Mouse (Mus musculus): ENCODE measurements around the gene Hectd1. TPM values are rescaled to one million over a fixed set of nuclear protein-coding genes. Genes with fewer than 3 reads are reported as not detected.

Hectd1 gene
- total RNA-seq, 2 experiments from 2014 or later, result 89.9 to 90.7 TPM

- intact Hi-C loops (cut with DNase I), result no loop called here
Observed at GRCm38 (mm10) chr12:51847953-51848680, 18.8 kb upstream of the Hectd1 start.

GRCm38 (mm10) chr12:51845261-51845660 is 15.9 kb upstream of the Hectd1 start:
- intact Hi-C loops (cut with DNase I), result no loop called here
- DNase-seq (ENCODE audit: extremely low spot score in 1 of 2, low spot score in 2 of 2), result no peak

More at GRCm38 (mm10) chr12:51847953-51848680, 18.8 kb upstream of the Hectd1 start:
- DNase-seq (ENCODE audit: extremely low spot score in 1 of 2, low spot score in 2 of 2), result peak in 1 of 2 experiments; percentile 73

GRCm38 (mm10) chr12:51844771-51845256 is 15.5 kb upstream of the Hectd1 start:
- DNase-seq (ENCODE audit: extremely low spot score in 1 of 2, low spot score in 2 of 2), result peak; percentile 84 to 91
- intact Hi-C loops (cut with DNase I), result no loop called here

- intact Hi-C loops (cut with DNase I), result no loop called here
- DNase-seq (ENCODE audit: extremely low spot score in 1 of 2, low spot score in 2 of 2), result no peak
Observed at GRCm38 (mm10) chr12:51843576-51844520, 14.5 kb upstream of the Hectd1 start.

DNA sequence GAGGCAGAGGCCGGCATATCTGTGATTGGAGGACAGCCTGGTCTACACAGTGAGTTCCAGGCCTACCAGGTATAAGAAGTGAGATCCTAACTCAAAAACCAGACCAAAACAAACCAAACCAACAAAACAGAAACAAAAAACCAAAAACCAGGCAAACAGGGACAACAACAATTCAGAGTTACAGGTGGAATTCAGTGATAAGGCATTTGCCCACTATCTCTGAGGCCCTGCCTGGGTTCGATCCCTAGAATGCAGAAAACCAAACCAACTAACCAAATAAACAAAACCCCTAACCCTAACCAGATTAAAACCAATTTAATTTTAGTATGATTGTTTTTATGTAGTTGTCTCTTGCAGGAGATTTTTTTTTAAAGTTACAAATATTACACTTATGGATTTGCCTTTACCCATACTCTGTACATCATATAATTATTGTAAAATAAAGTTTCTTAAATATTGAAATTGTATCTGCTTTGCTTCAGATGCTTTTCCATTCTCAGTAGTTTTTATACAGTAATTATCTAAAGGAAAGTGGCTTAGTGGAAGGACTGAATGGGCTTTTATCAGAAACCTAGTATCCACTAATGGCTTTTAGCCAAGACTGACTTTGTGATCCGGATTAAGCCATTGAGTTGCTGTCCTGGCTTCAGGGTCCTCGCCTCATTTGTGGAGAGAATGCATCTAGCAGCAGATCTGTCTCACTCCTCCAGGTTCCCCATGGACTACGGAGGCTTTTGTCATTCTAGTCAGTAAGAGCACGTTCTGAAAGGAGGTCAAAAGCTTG is 12.9 kb upstream of the Hectd1 start:
- intact Hi-C loops (cut with DNase I), result no loop called here
- no peak for DNase-seq (ENCODE audit: extremely low spot score in 1 of 2, low spot score in 2 of 2)

- no peak for DNase-seq (ENCODE audit: extremely low spot score in 1 of 2, low spot score in 2 of 2)
- intact Hi-C loops (cut with DNase I), result no loop called here
Observed at GRCm38 (mm10) chr12:51839856-51840255, 10.5 kb upstream of the Hectd1 start.

- no peak for DNase-seq (ENCODE audit: extremely low spot score in 1 of 2, low spot score in 2 of 2)
- intact Hi-C loops (cut with DNase I), result no loop called here
Observed at GRCm38 (mm10) chr12:51835219-51835618, 5.9 kb upstream of the Hectd1 start.

- no peak for DNase-seq (ENCODE audit: extremely low spot score in 1 of 2, low spot score in 2 of 2)
- intact Hi-C loops (cut with DNase I), result no loop called here
Observed at GRCm38 (mm10) chr12:51831931-51832330, 2.6 kb upstream of the Hectd1 start.

DNA sequence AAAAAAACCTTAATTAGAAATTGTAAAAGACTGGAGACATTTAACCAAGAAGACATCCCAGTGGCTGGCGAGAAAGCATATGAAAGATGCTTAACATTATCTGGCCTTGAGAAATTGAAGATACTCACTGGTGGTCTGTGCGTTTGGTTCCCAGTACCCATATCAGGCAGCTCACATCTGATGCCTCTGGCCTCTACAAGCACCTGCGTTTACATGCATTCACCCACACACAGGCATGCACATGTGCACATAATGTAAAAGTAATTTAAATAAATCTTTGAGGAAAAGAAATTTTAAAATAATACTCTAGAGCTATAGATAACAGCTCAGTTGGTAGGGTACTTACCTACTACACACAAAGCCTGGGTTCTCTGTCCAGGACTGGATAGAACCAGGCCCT is 2.0 kb upstream of the Hectd1 start:
- intact Hi-C loops (cut with DNase I), result no loop called here
- DNase-seq (ENCODE audit: extremely low spot score in 1 of 2, low spot score in 2 of 2), result no peak

GRCm38 (mm10) chr12:51830671-51831070 is 1.3 kb upstream of the Hectd1 start:
- intact Hi-C loops (cut with DNase I), result no loop called here
- DNase-seq (ENCODE audit: extremely low spot score in 1 of 2, low spot score in 2 of 2), result no peak

GRCm38 (mm10) chr12:51830077-51830402 is 704 bp upstream of the Hectd1 start:
- intact Hi-C loops (cut with DNase I), result no loop called here
- no peak for DNase-seq (ENCODE audit: extremely low spot score in 1 of 2, low spot score in 2 of 2)

- peak; percentile 15 to 71 for DNase-seq (ENCODE audit: extremely low spot score in 1 of 2, low spot score in 2 of 2)
- intact Hi-C loops (cut with DNase I), result loop anchor here (5.0 kb wide), 1 partner anchor 163 kb away; no protein-coding TSS in a partner anchor
Observed at GRCm38 (mm10) chr12:51828716-51829289, 533 bp downstream of the Hectd1 start.

DNA sequence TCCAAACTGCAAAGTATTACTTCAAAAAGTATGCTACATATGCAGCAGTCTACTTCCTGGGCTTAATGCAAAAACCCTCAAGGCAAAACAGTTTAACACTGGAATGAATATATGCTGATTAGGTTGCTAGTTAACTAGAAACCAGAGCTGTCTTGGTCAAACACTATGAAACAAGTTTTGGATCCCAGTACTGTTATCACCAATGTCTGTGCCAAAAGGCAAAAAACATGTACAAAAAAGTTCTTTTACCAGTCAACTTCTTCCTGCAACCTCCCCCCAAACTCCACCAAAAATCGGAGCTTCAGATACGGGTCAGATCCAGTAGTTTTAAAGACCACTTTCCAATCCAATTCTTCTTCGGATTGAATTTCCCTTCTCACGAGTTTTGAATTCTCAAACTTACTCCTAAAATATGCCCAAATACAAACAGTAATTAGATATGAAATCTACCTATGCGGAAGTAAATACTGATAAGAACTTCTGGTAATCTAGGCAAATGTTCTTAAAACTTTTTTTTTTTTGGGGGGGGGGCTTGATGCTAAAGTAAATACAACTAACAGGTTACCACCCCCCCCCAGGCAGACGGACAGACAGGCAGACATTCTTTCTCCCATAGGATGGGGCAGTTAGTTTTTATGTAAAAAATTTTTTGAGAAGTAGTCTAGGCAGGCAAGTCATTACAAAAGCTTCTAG is 1.2 kb downstream of the Hectd1 start:
- intact Hi-C loops (cut with DNase I), result loop anchor here (5.0 kb wide), 1 partner anchor 164 kb away; no protein-coding TSS in a partner anchor
- DNase-seq (ENCODE audit: extremely low spot score in 1 of 2, low spot score in 2 of 2), result no peak

DNA sequence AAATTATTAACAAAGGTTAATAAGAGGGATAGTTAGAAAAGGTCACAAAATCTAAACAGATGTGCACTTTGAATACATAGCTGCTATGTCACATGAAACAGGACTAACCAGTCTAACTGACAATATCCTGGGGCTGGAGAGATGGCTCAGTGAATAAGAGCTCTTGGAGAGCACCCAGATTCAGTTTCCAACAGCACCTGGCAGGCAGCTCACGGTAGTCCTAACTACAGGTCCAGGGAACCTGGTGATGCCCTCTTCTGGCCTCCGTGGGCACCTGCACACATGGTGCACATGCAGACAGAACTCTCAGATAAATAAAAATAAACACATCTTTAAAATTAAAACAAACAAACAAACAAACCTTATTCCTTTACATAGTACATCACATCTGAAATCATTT is 4.0 kb downstream of the Hectd1 start:
- intact Hi-C loops (cut with DNase I), result loop anchor here (5.0 kb wide), 1 partner anchor 167 kb away; no protein-coding TSS in a partner anchor
- no peak for DNase-seq (ENCODE audit: extremely low spot score in 1 of 2, low spot score in 2 of 2)

DNA sequence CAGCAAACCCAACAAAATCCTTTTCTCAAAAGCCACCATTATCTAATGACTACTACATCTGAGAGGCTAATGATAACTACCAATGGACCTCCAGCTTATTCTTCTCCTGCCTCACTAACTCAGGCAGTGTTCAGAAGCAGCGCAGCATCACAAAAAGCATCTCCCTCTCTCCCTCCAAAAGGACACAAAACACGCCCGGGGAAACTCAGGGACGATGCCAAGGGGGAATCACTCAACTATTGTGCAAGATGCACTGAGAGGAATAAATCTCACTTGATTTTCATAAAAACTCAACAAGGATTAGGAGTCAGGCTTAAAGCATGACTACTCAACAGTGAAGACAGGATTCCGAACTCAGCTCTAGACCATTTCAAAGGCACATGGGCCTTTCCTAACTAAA is 6.0 kb downstream of the Hectd1 start:
- intact Hi-C loops (cut with DNase I), result no loop called here
- no peak for DNase-seq (ENCODE audit: extremely low spot score in 1 of 2, low spot score in 2 of 2)

DNA sequence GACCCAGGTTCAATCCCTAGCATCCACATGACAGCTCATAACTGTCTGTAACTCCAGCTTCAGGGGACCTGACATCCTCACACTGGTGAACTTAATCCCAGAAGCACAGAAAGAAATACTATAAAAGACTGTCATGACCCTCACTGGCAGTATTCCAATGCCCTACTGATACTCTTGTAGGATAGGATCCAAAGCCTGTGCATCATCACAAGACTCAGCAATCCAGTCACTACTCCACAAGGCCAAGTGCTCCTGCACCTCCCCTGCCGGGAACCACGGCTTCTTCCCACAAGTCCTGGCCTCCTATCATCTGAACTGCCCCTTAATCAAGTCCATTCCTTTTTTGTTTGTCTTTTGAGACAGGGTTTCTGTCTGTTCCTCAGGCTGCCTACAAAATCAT is 6.5 kb downstream of the Hectd1 start:
- intact Hi-C loops (cut with DNase I), result no loop called here
- no peak for DNase-seq (ENCODE audit: extremely low spot score in 1 of 2, low spot score in 2 of 2)

DNA sequence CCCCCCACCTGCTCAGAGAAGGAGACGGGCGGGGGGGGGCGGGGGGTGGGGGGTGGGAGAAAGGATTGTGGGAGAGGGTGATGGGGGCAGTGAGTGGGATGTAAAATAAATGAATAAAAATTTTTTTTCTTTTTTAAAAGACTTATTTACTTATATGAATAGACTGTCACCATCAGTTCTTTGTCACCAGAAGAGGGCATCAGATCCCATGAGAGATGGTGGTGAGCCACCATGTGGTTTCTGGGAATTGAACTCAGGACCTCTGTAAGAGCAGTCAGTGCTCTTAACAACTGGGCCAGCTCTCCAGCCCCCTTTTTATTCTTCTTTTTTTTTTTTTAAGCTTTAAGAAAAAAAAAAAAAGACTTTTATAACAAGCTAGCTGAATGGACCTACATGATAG is 7.1 kb downstream of the Hectd1 start:
- no peak for DNase-seq (ENCODE audit: extremely low spot score in 1 of 2, low spot score in 2 of 2)
- intact Hi-C loops (cut with DNase I), result no loop called here

DNA sequence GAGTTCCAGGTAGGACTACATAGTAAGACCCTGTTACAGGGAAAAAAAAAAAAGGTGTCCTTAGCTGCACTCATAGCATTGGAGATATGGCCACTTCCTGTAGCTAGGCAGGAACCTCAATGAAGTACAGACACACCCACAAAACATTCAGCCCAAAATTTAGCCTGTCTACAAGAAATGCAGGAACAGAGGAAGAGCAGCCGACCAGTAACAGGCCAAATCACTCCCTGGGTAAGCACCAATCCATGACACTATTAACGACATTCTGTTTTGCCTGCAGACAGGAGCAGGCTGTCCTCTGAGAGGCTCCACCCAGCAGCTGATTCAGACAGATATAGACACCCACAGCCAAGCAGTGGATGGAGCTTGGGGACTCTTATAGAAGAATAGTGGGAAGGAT is 8.1 kb downstream of the Hectd1 start:
- DNase-seq (ENCODE audit: extremely low spot score in 1 of 2, low spot score in 2 of 2), result no peak
- intact Hi-C loops (cut with DNase I), result no loop called here

Data from left cerebral cortex, postnatal 10 days (tissue).